Mouse (Mus musculus): ENCODE data around the gene Ncstn. TPM values are rescaled to one million over a fixed set of nuclear protein-coding genes. Genes with fewer than 3 reads are reported as not detected.

The Ncstn gene
- total RNA-seq, 1 experiment from 2014 or later, result 59.1 TPM

GRCm38 (mm10) chr1:172082899-172083445 lies 377 bp upstream of the Ncstn start:
- no peak for ATAC-seq (ENCODE audit: extremely low read depth, insufficient number of reproducible peaks, low FRiP score, poor library complexity, severe bottlenecking)

DNA sequence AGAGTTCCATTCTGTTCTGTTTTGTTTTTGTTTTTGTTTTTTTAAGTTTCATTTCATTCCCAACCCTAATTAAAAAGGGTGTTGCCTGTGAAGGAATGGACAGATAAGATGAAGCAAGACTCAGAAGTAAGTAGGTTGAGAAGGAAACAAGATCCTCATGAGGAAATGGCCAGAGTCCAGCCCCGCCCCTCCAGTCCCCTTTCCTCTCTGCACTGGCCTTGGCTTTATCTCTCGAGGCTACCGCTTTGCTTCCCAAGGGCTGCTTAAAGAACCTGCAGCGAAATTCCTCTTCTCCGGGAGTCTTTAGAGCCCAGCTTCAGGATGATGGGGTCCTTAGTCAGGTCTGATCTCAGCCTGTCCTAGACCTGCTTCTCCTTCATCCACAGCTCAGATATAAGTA lies 4.6 kb downstream of the Ncstn start:
- no peak for ATAC-seq (ENCODE audit: extremely low read depth, insufficient number of reproducible peaks, low FRiP score, poor library complexity, severe bottlenecking)

GRCm38 (mm10) chr1:172072604-172073003 lies 10.0 kb downstream of the Ncstn start:
- no peak for ATAC-seq (ENCODE audit: extremely low read depth, insufficient number of reproducible peaks, low FRiP score, poor library complexity, severe bottlenecking)

- ATAC-seq (ENCODE audit: extremely low read depth, insufficient number of reproducible peaks, low FRiP score, poor library complexity, severe bottlenecking), result no peak
Observed at GRCm38 (mm10) chr1:172071556-172071955, 11.0 kb downstream of the Ncstn start.

DNA sequence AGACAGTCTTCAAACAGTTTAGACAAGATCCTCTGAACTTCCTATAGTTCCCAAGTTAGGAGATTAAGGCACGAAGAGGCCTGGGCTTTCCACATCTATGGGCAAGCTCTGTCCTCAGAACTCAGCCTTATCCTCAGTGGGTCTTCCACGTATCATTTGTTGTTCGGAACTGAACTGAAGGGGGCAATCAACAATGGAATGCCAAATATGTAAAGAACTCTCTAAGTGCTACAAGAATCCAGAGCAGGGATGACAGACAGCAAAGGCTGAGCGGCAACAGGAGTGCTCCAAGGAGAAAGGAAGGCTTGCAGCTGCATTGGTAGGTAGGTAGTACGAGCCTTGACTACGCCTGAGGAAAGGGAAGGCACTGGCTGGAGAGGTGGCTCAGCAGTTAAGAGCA lies 12.4 kb downstream of the Ncstn start:
- no peak for ATAC-seq (ENCODE audit: extremely low read depth, insufficient number of reproducible peaks, low FRiP score, poor library complexity, severe bottlenecking)

- ATAC-seq (ENCODE audit: extremely low read depth, insufficient number of reproducible peaks, low FRiP score, poor library complexity, severe bottlenecking), result no peak
Observed at GRCm38 (mm10) chr1:172064613-172065141, 17.9 kb downstream of the Ncstn start.

DNA sequence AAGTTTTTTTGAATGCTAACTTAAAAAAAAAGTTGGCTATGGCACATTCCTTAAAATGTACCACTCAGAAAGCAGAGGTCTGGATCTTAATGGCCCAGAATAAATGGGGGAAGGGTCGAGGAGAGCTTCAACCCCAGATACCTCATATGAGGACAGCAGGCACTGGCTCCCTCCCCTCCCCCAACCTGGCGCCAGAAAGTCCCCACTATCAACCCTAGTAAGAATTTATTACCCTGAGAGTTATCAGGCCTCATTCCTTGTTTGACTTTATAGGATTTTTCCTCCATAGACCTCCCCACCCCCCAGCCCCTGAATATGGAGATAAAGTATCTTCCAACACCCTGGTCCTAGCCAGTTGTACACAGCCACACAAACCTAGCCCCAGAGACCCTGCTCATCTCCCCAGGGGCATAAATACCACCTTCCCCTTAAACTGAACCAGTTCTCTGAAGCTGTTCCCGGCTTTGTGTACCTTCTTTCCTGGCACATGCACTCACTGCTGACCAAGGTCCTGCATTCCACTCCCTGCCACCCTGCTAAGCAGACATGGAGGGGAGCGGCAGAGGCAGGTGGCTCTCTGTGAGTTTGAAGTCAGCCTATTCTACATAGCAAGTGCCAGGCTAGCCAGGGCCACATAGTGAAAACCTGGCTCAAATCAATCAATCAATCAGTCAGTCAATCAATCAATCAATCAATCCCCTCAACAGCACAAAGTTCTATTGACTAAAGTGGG lies 19.1 kb downstream of the Ncstn start:
- ATAC-seq (ENCODE audit: extremely low read depth, insufficient number of reproducible peaks, low FRiP score, poor library complexity, severe bottlenecking), result no peak

DNA sequence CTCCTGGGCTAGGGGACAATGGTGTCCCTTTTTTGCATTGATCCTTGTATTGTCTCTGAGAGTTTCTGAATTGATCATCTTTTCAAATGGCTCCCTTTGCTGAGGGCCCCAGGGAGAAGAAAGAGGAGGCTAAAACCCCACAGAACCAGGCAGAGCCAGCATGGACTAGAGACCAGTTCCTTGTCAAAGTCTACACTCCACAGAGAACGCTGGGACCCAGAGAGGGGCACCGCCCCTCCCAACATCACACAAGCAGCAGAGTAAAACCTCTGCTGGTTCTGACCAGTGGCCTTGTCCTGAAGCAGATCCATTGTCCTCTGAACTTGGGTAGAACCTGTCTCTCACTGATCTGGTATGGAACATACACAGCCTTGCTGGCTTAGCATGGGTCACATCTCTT lies 20.5 kb downstream of the Ncstn start:
- ATAC-seq (ENCODE audit: extremely low read depth, insufficient number of reproducible peaks, low FRiP score, poor library complexity, severe bottlenecking), result no peak

DNA sequence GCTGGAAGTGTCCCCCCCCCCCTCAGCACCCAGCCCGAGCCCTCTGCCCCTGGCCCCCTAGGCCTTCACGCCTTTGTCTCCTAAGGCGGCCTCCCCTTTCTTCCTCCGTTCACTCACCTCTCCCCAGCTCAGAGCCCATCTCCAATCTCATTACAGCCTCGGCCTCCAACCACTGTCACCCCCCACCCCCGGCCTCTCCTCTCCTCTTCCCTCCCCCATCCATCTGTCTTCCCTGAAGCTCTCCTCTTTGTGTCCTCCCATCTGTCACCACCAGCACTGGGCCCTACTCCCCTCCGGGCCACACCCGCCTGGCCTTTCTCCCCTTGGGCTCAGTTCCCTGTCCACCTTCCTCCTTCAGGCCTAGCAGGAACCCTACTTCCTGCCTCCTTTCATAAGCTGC lies 21.4 kb downstream of the Ncstn start:
- ATAC-seq (ENCODE audit: extremely low read depth, insufficient number of reproducible peaks, low FRiP score, poor library complexity, severe bottlenecking), result no peak

GRCm38 (mm10) chr1:172060659-172061058 lies 21.9 kb downstream of the Ncstn start:
- ATAC-seq (ENCODE audit: extremely low read depth, insufficient number of reproducible peaks, low FRiP score, poor library complexity, severe bottlenecking), result no peak

DNA sequence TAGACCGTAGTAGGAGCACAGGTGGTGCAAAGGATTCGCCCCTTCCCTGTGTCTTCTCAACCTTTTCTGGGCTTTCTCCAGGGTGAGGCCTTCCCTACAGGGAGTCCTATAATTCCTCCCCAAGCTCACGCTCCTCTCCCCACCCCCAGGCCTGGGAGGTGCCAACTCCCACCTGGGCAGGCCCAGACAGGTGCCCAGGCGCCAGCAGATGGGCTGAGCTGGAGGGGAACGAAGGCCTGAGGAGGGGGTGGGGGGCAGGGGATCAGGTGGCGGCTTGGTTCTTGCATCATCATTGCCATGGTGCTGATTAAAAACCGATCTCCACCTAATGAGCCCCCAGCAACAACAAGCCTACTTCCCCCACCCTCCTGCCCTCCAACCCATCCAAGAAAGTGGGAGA lies 23.7 kb downstream of the Ncstn start:
- ATAC-seq (ENCODE audit: extremely low read depth, insufficient number of reproducible peaks, low FRiP score, poor library complexity, severe bottlenecking), result no peak

DNA sequence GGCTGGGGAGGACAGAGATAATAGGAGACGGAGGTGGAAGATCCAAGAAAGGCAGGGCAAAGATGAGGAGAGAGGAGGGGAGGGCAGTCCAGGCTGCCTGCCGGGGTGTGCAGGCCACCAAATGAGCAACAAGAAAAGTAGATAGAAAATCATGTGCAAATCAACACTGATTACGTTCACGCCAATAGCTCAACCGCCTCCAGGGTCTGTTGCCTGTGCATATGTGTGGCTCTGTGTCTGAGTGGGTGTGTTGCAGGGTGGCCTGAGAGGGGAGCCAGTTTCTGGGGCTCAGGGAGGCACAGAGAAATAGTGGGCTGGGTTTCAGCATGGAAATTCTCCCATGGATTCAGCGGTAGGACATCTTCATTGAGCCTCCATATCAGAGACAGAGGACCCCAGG lies 24.3 kb downstream of the Ncstn start:
- ATAC-seq (ENCODE audit: extremely low read depth, insufficient number of reproducible peaks, low FRiP score, poor library complexity, severe bottlenecking), result no peak

DNA sequence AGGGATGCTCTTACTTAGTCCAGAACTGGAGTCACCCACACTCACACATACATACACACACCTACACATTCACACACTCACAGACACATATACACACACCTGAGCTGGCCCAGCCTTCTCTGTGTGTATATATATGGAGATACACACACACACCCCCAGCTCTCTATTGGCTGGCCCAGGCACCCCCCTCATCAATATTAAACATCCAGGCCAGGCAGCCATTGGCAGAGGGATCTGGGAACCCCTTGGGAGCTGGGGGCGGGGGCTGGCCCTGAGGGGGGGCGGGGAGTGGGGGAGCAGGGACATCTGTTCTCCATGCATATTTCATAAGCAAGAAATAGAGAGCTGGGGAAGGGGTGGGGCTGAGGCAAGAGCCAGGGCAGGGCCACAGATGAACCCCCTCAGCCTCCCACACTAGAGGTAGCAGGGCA lies 25.1 kb downstream of the Ncstn start, which contains the start of gene Nhlh1:
Gene Nhlh1, minus strand, starts transcription at position 83 of the 431 bp plus-strand sequence.
- no peak for ATAC-seq (ENCODE audit: extremely low read depth, insufficient number of reproducible peaks, low FRiP score, poor library complexity, severe bottlenecking)

DNA sequence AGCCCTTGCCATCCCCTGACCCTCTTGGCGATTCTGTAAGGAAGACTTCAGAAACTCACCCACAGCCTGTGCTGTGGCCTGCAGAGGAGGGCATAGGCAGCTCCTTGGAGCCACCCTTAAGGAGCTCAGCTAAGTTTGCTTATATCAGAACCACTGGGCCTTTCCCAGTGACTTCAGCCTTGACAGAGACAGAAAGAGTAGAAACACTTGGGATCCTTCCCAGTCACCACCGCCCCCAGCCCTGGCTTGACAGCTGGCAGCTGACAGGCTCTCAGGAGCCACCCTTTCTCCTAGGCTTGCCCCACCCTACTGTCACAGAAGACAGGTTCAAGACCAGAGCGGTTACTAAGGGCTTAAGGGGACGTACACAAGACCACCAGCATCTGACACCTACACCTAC lies 26.3 kb downstream of the Ncstn start:
- ATAC-seq (ENCODE audit: extremely low read depth, insufficient number of reproducible peaks, low FRiP score, poor library complexity, severe bottlenecking), result no peak

DNA sequence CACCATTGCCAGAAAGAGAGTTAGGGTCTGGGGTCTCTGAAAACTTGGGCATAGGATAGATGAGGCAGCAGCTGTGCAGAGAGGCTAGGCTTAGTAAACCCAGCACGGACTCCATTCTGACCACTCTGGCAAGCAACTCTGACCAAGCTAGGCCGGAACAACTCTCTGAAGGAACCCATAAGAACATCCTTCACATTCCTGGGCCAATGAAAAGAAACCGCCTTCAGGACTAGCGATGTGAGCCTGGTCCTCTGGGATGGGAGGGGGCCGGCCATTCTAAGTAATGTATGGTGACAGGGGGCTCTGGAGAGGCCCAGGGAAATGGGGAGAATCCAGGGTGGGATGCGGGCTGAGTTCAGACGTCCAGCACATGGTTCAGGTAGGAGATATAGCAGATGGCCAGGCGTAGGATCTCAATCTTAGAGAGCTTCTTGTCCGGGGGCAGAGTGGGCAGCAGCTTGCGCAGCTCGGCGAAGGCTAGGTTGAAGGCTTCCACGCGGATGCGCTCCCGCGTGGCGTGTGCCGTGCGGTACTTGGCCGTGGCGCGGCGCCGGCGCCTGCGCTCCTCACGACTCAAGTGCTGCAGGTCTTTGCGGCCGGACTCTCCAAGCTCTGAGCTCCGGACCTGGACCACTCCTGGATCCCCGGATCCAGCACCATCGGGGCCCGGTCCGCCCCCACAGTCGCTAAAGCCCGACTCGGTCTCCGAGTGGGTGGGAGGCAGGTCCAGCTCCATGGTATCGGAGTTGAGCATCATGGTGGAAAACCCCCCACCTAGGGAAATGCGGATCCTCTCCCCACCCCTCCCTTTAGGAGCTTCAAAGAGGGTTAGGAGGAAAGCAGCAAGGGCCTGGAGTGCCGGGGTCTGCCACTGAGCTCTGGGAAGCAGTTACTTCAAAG lies 28.8 kb downstream of the Ncstn start:
- ATAC-seq (ENCODE audit: extremely low read depth, insufficient number of reproducible peaks, low FRiP score, poor library complexity, severe bottlenecking), result no peak

DNA sequence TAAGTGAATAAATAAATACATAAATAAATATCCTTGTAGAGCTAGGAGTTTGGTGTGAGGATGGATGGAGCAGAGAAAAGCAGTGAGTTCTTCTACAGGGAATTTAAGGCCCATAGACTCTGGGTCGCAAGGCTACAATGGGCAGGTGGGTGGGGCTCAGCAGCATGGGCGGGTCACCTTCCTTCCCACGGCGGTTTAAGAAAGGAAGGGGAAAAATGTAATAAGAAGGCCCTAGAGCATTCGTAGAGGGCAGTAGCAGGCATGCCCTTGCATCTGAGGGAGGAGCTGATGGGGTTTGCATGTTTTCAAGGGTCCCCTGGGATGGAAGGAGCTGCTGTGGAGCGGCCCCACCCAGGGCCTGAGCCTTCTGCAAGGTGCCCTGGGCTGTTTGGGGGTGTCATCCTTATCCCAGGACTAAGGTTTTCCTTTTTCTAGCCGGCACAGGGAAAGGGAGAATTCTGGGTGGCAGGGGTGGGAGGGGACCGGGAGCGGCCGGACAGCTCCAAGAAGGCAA lies 29.8 kb downstream of the Ncstn start:
- no peak for ATAC-seq (ENCODE audit: extremely low read depth, insufficient number of reproducible peaks, low FRiP score, poor library complexity, severe bottlenecking)

- no peak for ATAC-seq (ENCODE audit: extremely low read depth, insufficient number of reproducible peaks, low FRiP score, poor library complexity, severe bottlenecking)
Observed at GRCm38 (mm10) chr1:172049131-172049782, 33.3 kb downstream of the Ncstn start.

DNA sequence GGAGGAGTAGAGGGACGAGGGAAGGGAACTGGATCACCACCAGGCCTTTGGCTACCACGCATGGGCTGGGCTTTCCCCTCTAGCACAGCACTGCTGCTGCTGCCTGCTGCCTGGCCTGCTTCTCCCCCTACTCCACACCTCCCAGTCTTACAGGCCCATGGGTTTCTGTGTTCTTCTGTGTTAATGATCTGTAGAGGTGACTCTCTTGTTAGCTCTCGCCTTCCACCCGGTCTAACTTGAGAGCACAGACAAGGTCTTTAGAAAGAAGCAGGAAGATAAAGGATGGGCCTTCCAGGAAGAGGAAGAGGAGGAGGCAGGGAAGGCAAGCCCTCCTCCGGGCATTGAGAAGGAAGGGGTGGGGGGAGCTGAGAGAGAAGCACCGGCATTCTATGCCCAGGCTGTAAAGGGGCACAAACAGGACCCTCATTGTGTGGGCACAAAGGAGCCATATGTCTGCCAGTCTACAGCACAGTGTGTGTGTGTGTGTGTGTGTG lies 34.3 kb downstream of the Ncstn start:
- ATAC-seq (ENCODE audit: extremely low read depth, insufficient number of reproducible peaks, low FRiP score, poor library complexity, severe bottlenecking), result no peak

- ATAC-seq (ENCODE audit: extremely low read depth, insufficient number of reproducible peaks, low FRiP score, poor library complexity, severe bottlenecking), result peak; percentile 73
Observed at GRCm38 (mm10) chr1:172046938-172047337, 35.7 kb downstream of the Ncstn start.

Measured in neutrophil, adult 5-6 weeks (primary cell).